Mouse (Mus musculus) thymus, adult 2 months (tissue): Measurements from ENCODE around the gene Gtf2ird1.

ENCODE experiments used
- CTCF ChIP-seq: fragments of 200-500 bp; IDR thresholded peaks from 2 replicates; pipeline ENCODE4 v1.5.1; 2012; ENCODE audit warnings: mild to moderate bottlenecking, control low read depth, low read length, moderate library complexity, borderline replicate concordance; ENCODE audit not compliant: control insufficient read depth, poor library complexity, insufficient read depth; ENCODE audit errors: extremely low read depth
- POLR2A ChIP-seq: fragments of 200-500 bp; IDR thresholded peaks from 2 replicates; pipeline ENCODE4 v1.6.1; 2012; ENCODE audit warnings: mild to moderate bottlenecking, low read length, control low read depth, moderate library complexity; ENCODE audit not compliant: control insufficient read depth, poor library complexity, insufficient read depth; ENCODE audit errors: extremely low read depth

GRCm38 (mm10) chr5:134321699-134322098 lies 134.8 kb downstream of the Gtf2ird1 start:
- TF ChIP-seq POLR2A, result no peak
- no peak for TF ChIP-seq CTCF
